Mouse (Mus musculus): ENCODE data around the gene Ap2a2. TPM values are rescaled to one million over a fixed set of nuclear protein-coding genes. Genes with fewer than 3 reads are reported as not detected.
"Not testable (repeated sequence)": the region's sequence is repeated elsewhere in the genome, so short reads cannot be mapped to it uniquely, and the experiment has no call there.

The Ap2a2 gene
- total and polyA plus RNA-seq, 3 experiments, result 36.4 to 70.1 (median 51.3) TPM

DNA sequence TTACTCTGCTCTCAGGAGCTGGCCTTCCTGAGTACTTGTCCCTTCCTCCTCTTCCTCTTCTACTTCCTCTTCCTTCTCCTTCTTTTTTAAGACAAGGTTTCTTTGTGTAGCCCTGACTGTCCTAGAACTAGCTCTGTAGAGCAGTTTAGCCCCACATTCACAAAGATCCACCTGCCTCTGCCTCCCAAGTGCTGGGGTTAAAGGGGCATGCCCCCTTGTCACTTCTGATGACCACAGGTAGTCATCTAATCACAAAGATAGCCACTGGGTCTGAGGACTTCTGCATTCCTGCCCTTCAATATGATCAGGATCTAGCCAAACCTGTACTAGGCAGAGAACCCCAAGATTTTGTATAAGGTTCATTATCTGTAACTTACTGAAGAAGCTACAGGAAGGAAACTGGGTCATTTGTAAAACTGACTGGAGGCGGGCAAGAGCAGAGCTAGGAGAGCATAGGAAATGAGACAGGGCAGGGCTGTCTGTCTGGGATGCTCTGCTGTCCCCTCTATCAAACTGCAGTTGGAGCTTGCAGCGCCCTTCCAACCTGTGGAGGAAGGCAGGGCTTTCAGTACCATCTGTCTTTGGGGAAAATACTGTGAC, 2.1 kb upstream of the Ap2a2 start:
- no peak for DNase-seq

GRCm38 (mm10) chr7:141560471-141560870, 1.5 kb upstream of the Ap2a2 start:
- DNase-seq, result no peak

DNA sequence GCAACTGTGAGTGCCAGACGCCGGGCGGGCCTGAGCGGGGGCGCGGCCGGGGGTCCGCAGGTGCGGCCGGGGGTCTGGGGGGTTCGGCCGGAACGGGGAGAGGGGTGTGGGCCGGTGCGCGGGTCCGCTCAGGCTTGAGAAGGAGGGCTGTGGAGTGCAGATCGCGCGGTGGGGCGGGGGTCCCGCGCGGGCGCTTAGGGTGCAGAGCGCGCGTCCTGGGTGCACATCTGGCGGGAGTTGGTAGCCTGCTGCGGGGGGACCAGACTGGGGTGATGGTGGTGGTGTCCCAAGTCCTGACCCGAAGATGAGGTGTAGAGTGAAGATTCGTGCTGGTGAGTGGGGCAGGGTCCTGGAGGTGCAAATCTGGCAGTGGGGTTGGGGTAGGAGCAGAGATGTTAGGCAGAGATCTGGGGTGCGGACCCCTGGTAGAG, 463 bp downstream of the Ap2a2 start:
- no peak for DNase-seq

DNA sequence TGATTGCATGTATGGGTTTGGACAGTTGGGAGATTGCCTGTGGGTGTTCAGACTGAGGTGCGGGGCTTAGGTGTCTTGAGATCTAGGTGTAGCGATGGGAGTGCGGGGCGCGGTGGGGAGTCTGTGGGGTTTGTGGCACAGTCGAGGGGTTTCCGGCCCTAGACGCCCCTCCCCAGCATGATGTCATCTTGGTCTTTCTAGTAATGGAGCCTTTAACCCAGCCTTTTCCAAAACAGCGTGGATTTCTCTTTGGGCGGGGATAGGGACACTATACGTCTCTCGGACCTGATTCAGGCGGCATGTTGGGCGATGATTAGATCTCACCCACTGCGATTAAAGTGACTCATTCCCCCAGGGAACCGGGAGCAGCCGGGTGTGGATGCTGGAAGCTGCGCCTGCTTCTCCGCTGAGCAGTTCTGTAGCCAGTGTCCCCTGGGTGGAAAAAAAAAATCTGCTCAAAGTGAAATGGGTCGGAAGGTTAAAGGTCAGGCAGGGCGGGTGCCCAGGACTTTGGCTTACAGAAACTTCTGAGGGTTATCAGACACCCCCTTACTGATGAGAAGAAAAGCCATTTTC, 967 bp downstream of the Ap2a2 start:
- peak; percentile 74 for DNase-seq

DNA sequence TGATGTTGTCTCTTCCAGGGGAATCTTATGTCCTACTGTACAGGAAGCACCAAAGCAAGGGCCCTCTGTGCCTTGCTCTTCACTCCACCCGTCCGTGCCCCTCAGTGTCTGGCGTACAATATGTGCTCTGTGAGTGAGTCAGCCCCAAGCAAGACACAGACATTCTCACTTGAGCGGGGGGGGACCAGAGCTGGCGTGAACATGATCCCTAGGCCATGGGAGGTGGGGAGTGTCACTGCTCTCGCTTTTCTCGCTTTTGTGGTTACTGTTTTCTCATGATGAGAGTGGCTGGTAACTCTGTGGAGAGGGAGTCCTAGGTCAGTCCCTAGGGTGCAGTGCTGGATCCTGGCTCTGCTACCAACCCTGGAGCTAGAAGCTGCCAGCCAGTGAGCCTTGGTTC, 2.6 kb downstream of the Ap2a2 start:
- no peak for DNase-seq

GRCm38 (mm10) chr7:141566587-141566986, 4.6 kb downstream of the Ap2a2 start:
- DNase-seq, result no peak

DNA sequence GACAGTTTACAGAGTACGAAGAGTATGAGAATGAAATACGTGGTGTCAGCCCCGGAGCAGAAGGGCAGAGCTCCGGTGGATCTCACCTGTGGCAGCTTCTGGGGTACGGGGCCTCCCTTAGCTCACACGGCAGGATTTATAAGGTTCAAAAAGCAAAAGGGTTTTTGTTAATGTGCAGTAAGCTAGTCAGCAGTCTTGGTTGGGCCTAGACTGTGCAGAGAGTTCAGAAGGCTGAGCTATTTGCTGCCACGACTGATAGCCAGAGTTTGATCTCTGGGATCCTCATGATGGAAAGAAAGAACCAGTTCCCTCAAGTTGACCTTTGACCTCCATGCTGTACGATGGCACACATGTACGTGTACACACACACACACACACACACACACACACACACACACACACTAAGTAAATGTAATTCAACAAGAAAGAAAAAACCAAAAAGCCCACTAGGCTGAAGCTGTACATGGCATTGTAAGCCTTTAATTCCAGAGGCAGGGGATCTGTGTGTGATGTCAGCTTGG, 7.4 kb downstream of the Ap2a2 start:
- DNase-seq, result no peak

DNA sequence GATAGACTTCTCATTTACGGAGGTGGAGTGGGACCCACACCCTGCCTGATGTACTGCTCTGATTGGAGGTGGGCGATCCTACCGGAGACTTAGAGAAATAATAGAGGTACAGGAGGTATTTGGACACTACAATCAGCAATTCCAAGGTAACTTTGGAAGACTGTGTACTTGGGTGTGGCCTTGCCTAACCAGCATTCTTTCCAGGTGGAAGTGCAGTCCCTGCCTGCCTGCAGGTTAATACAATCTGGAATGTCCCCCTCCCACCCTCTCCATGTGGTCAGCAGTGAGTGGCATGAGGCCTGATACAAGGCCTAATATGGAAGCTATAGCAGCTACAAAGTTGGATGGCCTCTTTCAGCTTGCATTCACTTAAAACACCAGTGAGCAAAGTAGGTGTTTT, 7.9 kb downstream of the Ap2a2 start:
- no peak for DNase-seq

DNA sequence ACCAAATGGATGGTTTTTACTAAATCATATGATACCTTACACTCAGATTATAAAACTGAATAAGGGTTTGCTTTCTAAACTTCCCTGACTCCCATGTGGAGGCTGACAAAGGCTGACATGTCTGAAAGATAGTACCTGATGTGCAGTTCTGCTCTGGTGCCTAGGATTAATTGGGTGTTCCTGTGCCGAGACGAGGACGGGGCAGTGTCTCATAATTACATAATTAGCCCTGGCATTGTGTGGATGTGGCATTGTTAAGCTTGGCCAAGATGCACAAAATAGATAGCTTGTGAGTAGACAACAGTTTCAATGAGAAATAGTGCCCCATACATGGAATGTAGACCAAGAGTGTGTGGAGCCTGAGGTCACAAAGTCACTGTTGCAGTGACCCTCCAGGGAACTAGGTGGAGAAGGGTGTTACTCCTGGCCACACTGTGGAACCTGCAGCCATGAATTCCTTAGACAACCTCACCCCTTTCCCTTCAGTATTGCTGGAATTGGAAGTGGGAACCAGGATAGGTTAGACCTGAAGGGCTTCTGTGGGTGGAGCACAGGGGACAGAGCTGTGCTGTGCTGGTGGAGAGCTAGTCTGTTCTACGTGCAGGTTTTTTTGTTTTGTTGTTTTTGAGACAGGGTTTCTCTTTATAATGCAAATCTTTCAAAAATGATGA, 8.8 kb downstream of the Ap2a2 start:
- no peak for DNase-seq

- DNase-seq, result no peak
Measured at GRCm38 (mm10) chr7:141574041-141574440, 12.1 kb downstream of the Ap2a2 start.

GRCm38 (mm10) chr7:141575481-141575880, 13.5 kb downstream of the Ap2a2 start:
- no peak for DNase-seq

- DNase-seq, result no peak
Measured at GRCm38 (mm10) chr7:141577801-141578200, 15.8 kb downstream of the Ap2a2 start.

- DNase-seq, result no peak
Measured at GRCm38 (mm10) chr7:141578511-141578910, 16.5 kb downstream of the Ap2a2 start.

DNA sequence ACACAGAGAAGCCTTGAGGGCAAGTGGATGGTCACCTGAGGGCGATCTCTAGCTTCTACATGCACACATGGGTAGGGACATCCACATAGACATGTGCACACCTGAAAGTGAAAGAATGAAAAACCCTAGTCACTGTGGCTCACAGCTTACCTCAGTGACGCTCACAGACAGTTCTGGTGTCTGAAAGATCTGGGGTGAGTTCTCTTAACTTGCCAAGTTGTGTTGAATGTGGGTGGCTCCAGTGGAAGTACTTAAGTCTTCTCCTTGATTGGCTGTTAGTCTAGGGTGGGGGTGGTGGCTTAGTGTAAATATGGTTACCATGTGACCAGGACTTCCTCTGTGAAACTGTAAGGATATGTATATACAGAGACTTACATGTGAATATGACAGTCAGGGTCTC, 17.0 kb downstream of the Ap2a2 start:
- DNase-seq, result no peak

GRCm38 (mm10) chr7:141581323-141581722, 19.4 kb downstream of the Ap2a2 start:
- DNase-seq, result no peak

- DNase-seq, result no peak
Measured at GRCm38 (mm10) chr7:141584048-141584841, 22.3 kb downstream of the Ap2a2 start.

- no peak for DNase-seq
Measured at GRCm38 (mm10) chr7:141585288-141585687, 23.3 kb downstream of the Ap2a2 start.

DNA sequence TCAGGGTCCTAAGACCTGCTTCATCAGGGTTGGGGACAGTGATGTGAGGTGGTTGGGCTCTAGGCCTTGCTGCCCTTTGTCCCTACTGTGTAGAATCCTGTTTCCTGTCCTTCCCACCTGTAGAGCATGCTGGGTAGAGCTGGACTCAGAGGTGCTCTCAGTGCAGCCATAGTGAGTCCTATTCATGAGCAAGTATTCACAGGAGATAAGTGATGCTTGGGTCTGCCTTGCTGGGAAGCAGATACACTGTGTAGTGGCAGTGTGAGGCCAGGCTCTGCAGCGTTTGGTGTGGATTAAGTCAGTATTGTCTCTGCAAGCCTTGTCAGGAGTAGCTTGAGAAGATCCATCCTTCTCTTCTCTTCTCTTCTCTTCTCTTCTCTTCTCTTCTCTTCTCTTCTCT, 23.9 kb downstream of the Ap2a2 start:
- no peak for DNase-seq

- DNase-seq, result no peak
Measured at GRCm38 (mm10) chr7:141588890-141589289, 26.9 kb downstream of the Ap2a2 start.

- DNase-seq, result not testable (repeated sequence)
Measured at GRCm38 (mm10) chr7:141590249-141590648, 28.3 kb downstream of the Ap2a2 start.

DNA sequence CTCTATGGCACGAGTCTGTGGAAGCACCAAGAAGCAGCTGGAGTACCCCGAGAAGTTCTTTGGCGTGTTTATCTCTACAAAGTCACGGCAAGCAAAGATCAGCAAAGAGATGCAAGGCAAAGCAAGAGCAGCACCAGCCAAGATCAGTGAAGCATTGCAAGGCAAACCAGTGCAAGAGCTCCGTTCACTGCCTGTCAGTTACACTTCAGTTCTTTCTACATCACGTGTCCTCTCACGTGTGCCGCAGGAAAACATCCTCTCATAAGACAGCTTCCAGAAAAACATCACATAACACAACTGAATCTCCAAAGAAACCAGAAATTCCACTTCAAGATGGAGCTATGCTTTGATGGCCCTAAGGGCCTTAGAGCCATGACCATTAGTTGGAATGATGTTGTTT, 29.0 kb downstream of the Ap2a2 start:
- no peak for DNase-seq

GRCm38 (mm10) chr7:141592096-141592495, 30.1 kb downstream of the Ap2a2 start:
- no peak for DNase-seq

- no peak for DNase-seq
Measured at GRCm38 (mm10) chr7:141593056-141593455, 31.1 kb downstream of the Ap2a2 start.
